Mouse (Mus musculus) granulocyte monocyte progenitor cell, adult 5-6 weeks (primary cell): ENCODE data around the gene Klhdc8a. TPM values are rescaled to one million over a fixed set of nuclear protein-coding genes. Genes with fewer than 3 reads are reported as not detected.
"Not testable (repeated sequence)": the region's sequence is repeated elsewhere in the genome, so short reads cannot be mapped to it uniquely, and the experiment has no call there.

Source experiments
- ATAC-seq: replicated peaks from 2 replicates; pipeline ENCODE4 v1.8.0; 2016; ENCODE audit warnings: mild to moderate bottlenecking, moderate TSS enrichment, inconsistent platforms; ENCODE audit not compliant: poor library complexity, severe bottlenecking
- total RNA-seq, 2 experiments: library from RNA; stranded (forward) in 1 of 2; stranded (reverse) in 1 of 2; fragments of 200-712, 200-1000 nt in 1 of 2; fragments of >200 nt in 1 of 2; fragmentation: Nextera tagmentation in 1 of 2; gene quantifications; 2 replicates each; pipeline ENCODE4 v1.2.3; 2014 to 2017

Klhdc8a gene
- total RNA-seq (2014; fragmentation: Nextera tagmentation) = not detected in 2 replicates
- total RNA-seq (2017) = not detected in 2 replicates

- peak; percentile 41 for ATAC-seq
Measured at GRCm38 (mm10) chr1:132298425-132298800, at the start of gene Klhdc8a. TSS of gene Klhdc8a (plus strand) at chr1:132298626.

- no peak for ATAC-seq
Measured at GRCm38 (mm10) chr1:132254467-132254866, 44.0 kb upstream of the Klhdc8a start.

- no peak for ATAC-seq
Measured at GRCm38 (mm10) chr1:132260331-132260730, 38.1 kb upstream of the Klhdc8a start.

- ATAC-seq = peak; percentile 20; the same call in 1 of the 2 replicates
Measured at GRCm38 (mm10) chr1:132261058-132261457, 37.4 kb upstream of the Klhdc8a start.

- ATAC-seq = no peak
Measured at GRCm38 (mm10) chr1:132263618-132264017, 34.8 kb upstream of the Klhdc8a start.

- ATAC-seq = 0 out of 2 replicates have a peak, but pooled peaks have one; percentile 30
Measured at GRCm38 (mm10) chr1:132264577-132264976, 33.8 kb upstream of the Klhdc8a start.

GRCm38 (mm10) chr1:132265211-132265859 lies 33.1 kb upstream of the Klhdc8a start:
- ATAC-seq = no peak

- no peak for ATAC-seq
Measured at GRCm38 (mm10) chr1:132265936-132266335, 32.5 kb upstream of the Klhdc8a start.

- ATAC-seq = no peak
Measured at GRCm38 (mm10) chr1:132266791-132267557, 31.5 kb upstream of the Klhdc8a start.

GRCm38 (mm10) chr1:132267959-132268358 lies 30.5 kb upstream of the Klhdc8a start:
- no peak for ATAC-seq

- ATAC-seq = no peak
Measured at GRCm38 (mm10) chr1:132268418-132269060, 29.9 kb upstream of the Klhdc8a start.

GRCm38 (mm10) chr1:132271237-132271636 lies 27.2 kb upstream of the Klhdc8a start:
- no peak for ATAC-seq

GRCm38 (mm10) chr1:132276694-132277093 lies 21.7 kb upstream of the Klhdc8a start:
- no peak for ATAC-seq

- ATAC-seq = no peak
Measured at GRCm38 (mm10) chr1:132277124-132277523, 21.3 kb upstream of the Klhdc8a start.

GRCm38 (mm10) chr1:132280636-132281035 lies 17.8 kb upstream of the Klhdc8a start:
- ATAC-seq = not testable (repeated sequence)

- ATAC-seq = no peak
Measured at GRCm38 (mm10) chr1:132281523-132282176, 16.8 kb upstream of the Klhdc8a start.

GRCm38 (mm10) chr1:132282177-132282536 lies 16.3 kb upstream of the Klhdc8a start:
- ATAC-seq = no peak

- ATAC-seq = no peak
Measured at GRCm38 (mm10) chr1:132283018-132283417, 15.4 kb upstream of the Klhdc8a start.

GRCm38 (mm10) chr1:132286735-132287134 lies 11.7 kb upstream of the Klhdc8a start:
- no peak for ATAC-seq

- ATAC-seq = no peak
Measured at GRCm38 (mm10) chr1:132287445-132287844, 11.0 kb upstream of the Klhdc8a start.

GRCm38 (mm10) chr1:132287991-132288451 lies 10.4 kb upstream of the Klhdc8a start:
- ATAC-seq = no peak
